Mouse (Mus musculus) cortical plate, adult 2 months (tissue): Measurements from ENCODE around the gene Trim2.

Source experiments
- CTCF ChIP-seq: fragments of 200-500 bp; IDR thresholded peaks from 2 replicates; pipeline ENCODE4 v1.5.1; 2011; ENCODE audit warnings: mild to moderate bottlenecking, control low read depth, low read length; ENCODE audit not compliant: insufficient read depth; ENCODE audit errors: extremely low read depth
- POLR2A ChIP-seq: fragments of 200-500 bp; IDR thresholded peaks from 2 replicates; pipeline ENCODE4 v1.6.1; 2011; ENCODE audit warnings: mild to moderate bottlenecking, low read length, control low read depth; ENCODE audit not compliant: insufficient read depth; ENCODE audit errors: extremely low read depth

DNA sequence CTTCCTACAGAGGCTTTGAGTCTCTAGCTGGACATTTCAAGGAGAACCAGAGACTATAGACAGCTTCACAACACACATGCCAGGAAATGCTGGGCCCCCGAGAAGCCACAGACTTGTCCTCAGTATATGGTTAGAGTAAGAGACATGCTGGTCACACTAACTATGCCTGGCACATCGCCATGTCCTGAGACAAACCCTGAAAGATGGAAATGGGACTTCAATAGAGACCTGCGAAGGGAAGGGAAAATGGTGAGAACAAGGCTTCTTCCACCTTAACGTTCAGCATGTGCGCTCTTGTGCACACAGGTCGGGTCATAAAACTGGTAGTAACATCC lies 38.9 kb upstream of the Trim2 start:
- no peak for TF ChIP-seq POLR2A
- no peak for TF ChIP-seq CTCF
